ENCODE assay signal across 8 mouse cellular contexts in genomic region chr8:48458373-48458772, GRCm38 (mm10).
A peak's percentile ranks its signal among the peaks of the same experiment; 100 is the strongest.
DNase-seq lines count a peak whose midpoint lies in the region; ATAC-seq and TF ChIP-seq lines count a peak whose summit lies in the region.

No protein-coding gene starts in this region.

- no peaks in the 10 kb centered on the region for H3K27me3 ChIP-seq in lung, postnatal 0 days (replicated peaks; ENCODE audit: insufficient read depth, low read length)
- H3K27me3 ChIP-seq in hindbrain, embryonic 16.5 days (replicated peaks; ENCODE audit: control insufficient read depth, insufficient read depth, low read length), result no peaks in the 10 kb centered on the region
- H3K27me3 ChIP-seq in midbrain, postnatal 0 days (ENCODE audit: insufficient read depth, low read length), result no peaks in the 10 kb centered on the region

- WGBS in lung, postnatal 0 days, result 29% methylated on average over 5 of the region's 5 CpGs
- WGBS in hindbrain, embryonic 16.5 days, result 13% methylated on average over 5 of the region's 5 CpGs
- WGBS in midbrain, postnatal 0 days, result 24% methylated on average over 5 of the region's 5 CpGs

- no peaks in the 10 kb centered on the region for H3K9me3 ChIP-seq in lung, postnatal 0 days (ENCODE audit: low read length)
- no peaks in the 10 kb centered on the region for H3K9me3 ChIP-seq in hindbrain, embryonic 16.5 days (ENCODE audit: control insufficient read depth, low read length)
- no peaks in the 10 kb centered on the region for H3K9me3 ChIP-seq in midbrain, postnatal 0 days (ENCODE audit: low read length)

- no peaks in the 10 kb centered on the region for H3K36me3 ChIP-seq in lung, postnatal 0 days (ENCODE audit: insufficient read depth, low read length)
- no peaks in the 10 kb centered on the region for H3K36me3 ChIP-seq in hindbrain, embryonic 16.5 days (ENCODE audit: control insufficient read depth, insufficient read depth, low read length)
- H3K36me3 ChIP-seq in midbrain, postnatal 0 days (ENCODE audit: insufficient read depth, low read length), result no peaks in the 10 kb centered on the region

- no peak for ATAC-seq in lung, postnatal 0 days
- ATAC-seq in hindbrain, embryonic 16.5 days, result peak; percentile 91
- ATAC-seq in midbrain, postnatal 0 days (ENCODE audit: low FRiP score), result peak; percentile 71
- ATAC-seq in granulocyte monocyte progenitor cell, adult 5-6 weeks (replicated peaks; ENCODE audit: poor library complexity, severe bottlenecking), result no peak

- no peak for TF ChIP-seq CTCF in lung, postnatal 0 days (IDR thresholded peaks at IDR 0.05)
- no peak for TF ChIP-seq CTCF in midbrain, postnatal 0 days (IDR thresholded peaks at IDR 0.05)

- no peak overlapping the region for H3K4me2 ChIP-seq in lung, postnatal 0 days (replicated peaks; ENCODE audit: low read depth, low read length)
- no peak overlapping the region; the same call in 1 of the 2 replicates for H3K4me2 ChIP-seq in hindbrain, embryonic 16.5 days (ENCODE audit: low read length)
- H3K4me2 ChIP-seq in midbrain, postnatal 0 days (ENCODE audit: low read depth, low read length, poor library complexity, severe bottlenecking), result no peak overlapping the region

- no peak overlapping the region for H3K27ac ChIP-seq in lung, postnatal 0 days (ENCODE audit: low read length)
- peak overlapping the region; percentile 66 for H3K27ac ChIP-seq in hindbrain, embryonic 16.5 days (ENCODE audit: low read depth, low read length)
- H3K27ac ChIP-seq in midbrain, postnatal 0 days (ENCODE audit: low read depth, low read length), result no peak overlapping the region

- H3K4me1 ChIP-seq in lung, postnatal 0 days (ENCODE audit: insufficient read depth, low read depth, low read length), result no peaks in the 10 kb centered on the region
- H3K4me1 ChIP-seq in hindbrain, embryonic 16.5 days (ENCODE audit: control insufficient read depth, insufficient read depth, low read depth, low read length), result peaks cover 20% of the 10 kb centered on the region
- H3K4me1 ChIP-seq in midbrain, postnatal 0 days (ENCODE audit: insufficient read depth, low read length), result peaks cover 8% of the 10 kb centered on the region; the same call in 1 of the 2 replicates

- H3K4me3 ChIP-seq in lung, postnatal 0 days (ENCODE audit: low read depth, low read length), result no peak overlapping the region
- H3K4me3 ChIP-seq in hindbrain, embryonic 16.5 days (ENCODE audit: low read length), result no peak overlapping the region
- no peak overlapping the region for H3K4me3 ChIP-seq in midbrain, postnatal 0 days (ENCODE audit: low read depth, low read length)

- no peak for TF ChIP-seq EP300 in lung, postnatal 0 days (IDR thresholded peaks at IDR 0.05)

- peak; percentile 53 for DNase-seq in lung, postnatal 0 days (ENCODE audit: low spot score)
- no peak for DNase-seq in lung, postnatal 36 days
- peak; percentile 39 for DNase-seq in embryo, embryonic 11.5 days (ENCODE audit: low read depth, low spot score)
- peak; percentile 97 for DNase-seq in midbrain, postnatal 0 days (ENCODE audit: low spot score)
- no peak for DNase-seq in urinary bladder, postnatal 10 days (ENCODE audit: low spot score)
- no peak for DNase-seq in gastrocnemius, postnatal 10 days

- no peak overlapping the region for H3K9ac ChIP-seq in lung, postnatal 0 days (replicated peaks; ENCODE audit: low read depth)
- H3K9ac ChIP-seq in hindbrain, embryonic 16.5 days (ENCODE audit: low read depth, low read length), result peak overlapping the region; percentile 35; the same call in 1 of the 2 replicates
- H3K9ac ChIP-seq in midbrain, postnatal 0 days (replicated peaks; ENCODE audit: low read length, poor library complexity, severe bottlenecking), result no peak overlapping the region

Comparison
In these comparisons a context has a peak if more than half of its experiments do, and no peak if none do; other contexts are left out.
1. DNase-seq: peak in lung, postnatal 0 days (single experiment), embryo, embryonic 11.5 days (single experiment) and midbrain, postnatal 0 days (single experiment); none in lung, postnatal 36 days (single experiment), urinary bladder, postnatal 10 days (single experiment) and gastrocnemius, postnatal 10 days (single experiment).
2. ATAC-seq: peak in hindbrain, embryonic 16.5 days (single experiment) and midbrain, postnatal 0 days (single experiment); none in lung, postnatal 0 days (single experiment) and granulocyte monocyte progenitor cell, adult 5-6 weeks (single experiment).